Mouse (Mus musculus): ENCODE data around the gene 4833439L19Rik. TPM values are rescaled to one million over a fixed set of nuclear protein-coding genes. Genes with fewer than 3 reads are reported as not detected.

The 4833439L19Rik gene
- total RNA-seq, 1 experiment, result 52.8 TPM

DNA sequence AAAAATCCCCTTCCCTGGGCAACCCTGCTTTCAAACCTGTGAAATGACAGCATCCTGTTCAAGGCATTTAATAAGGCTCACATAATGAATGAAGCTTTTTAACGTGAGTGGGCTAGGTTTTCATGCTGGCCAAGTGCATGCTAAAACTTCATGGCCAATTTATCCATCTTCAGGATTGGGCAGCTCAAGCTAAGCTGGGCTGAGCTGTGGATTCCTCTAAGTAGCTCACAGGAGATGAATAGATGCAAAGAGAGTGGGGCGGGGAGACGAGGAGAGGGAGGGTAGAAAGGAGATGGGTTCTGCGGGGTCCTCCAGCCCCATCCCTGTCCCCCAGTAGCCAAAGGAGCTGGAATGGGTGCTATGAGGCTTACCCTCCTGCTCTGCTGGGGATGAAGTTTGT, 39.0 kb upstream of the 4833439L19Rik start:
- peak overlapping the region; percentile 4; the same call in 1 of the 2 replicates for H3K9ac ChIP-seq (ENCODE audit: insufficient read depth, low read depth, low read length, poor library complexity, severe bottlenecking)
- in situ Hi-C loops (cut with MboI; ENCODE audit: low sequenced_read_pairs in 2 of 2, unreplicated experiment in 2 of 2), result no loop called here
- H3K27ac ChIP-seq (ENCODE audit: insufficient read depth, low read depth, low read length, poor library complexity, severe bottlenecking), result no peak overlapping the region; the same call in 1 of the 2 replicates
- DNase-seq (ENCODE audit: low read depth, low spot score), result no peak
- no peaks in the 10 kb centered on the region for H3K9me3 ChIP-seq (ENCODE audit: control insufficient read depth, insufficient read depth, low read depth, low read length)
- H3K36me3 ChIP-seq (ENCODE audit: control insufficient read depth, insufficient read depth, low read length, poor library complexity, severe bottlenecking), result no peaks in the 10 kb centered on the region
- TF ChIP-seq HCFC1 (IDR thresholded peaks at IDR 0.05; ENCODE audit: borderline replicate concordance, insufficient read depth, low read length) (no peak), ZNF384 (IDR thresholded peaks at IDR 0.05; ENCODE audit: low read depth, low read length) (no peak), CHD2 (IDR thresholded peaks at IDR 0.05; ENCODE audit: low read depth, low read length) (no peak), MAFK (IDR thresholded peaks at IDR 0.05; ENCODE audit: insufficient read depth, low read depth, low read length) (no peak), ZC3H11A (IDR thresholded peaks at IDR 0.05; ENCODE audit: borderline replicate concordance, low read depth, low read length) (no peak)
- H3K4me1 ChIP-seq (ENCODE audit: control insufficient read depth in 2 of 2, insufficient read depth in 2 of 2, low read length in 2 of 2, poor library complexity in 1 of 2), result peaks cover 15 to 50% of the 10 kb centered on the region in 2 experiments; a peak in 3 of 4 replicates
- H3K4me3 ChIP-seq (ENCODE audit: insufficient read depth in 1 of 2, low read depth in 1 of 2, low read length in 2 of 2, poor library complexity in 1 of 2, severe bottlenecking in 1 of 2), result no peak overlapping the region

DNA sequence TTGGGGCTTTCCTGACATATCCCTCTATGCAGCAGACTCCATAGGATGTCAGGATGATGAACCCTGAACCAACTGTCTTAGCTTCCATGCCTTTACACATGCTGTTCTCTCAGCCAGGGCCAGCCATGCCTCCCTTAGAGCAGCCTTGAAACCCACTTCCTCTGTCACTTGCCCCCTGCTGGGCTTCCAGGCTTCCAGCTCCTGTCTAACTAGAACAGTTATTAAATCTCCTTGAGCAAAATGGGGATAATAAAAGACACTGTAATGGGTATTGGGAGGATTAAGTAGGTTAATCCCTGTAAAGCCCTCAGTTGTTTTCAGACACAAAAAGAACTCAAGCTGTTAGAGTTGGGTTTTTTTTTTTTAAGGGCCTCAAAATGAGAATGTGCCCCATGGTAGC, 38.3 kb upstream of the 4833439L19Rik start:
- Histone ChIP-seq H3K4me1 (ENCODE audit: control insufficient read depth in 2 of 2, insufficient read depth in 2 of 2, low read length in 2 of 2, poor library complexity in 1 of 2) (peaks cover 14 to 48% of the 10 kb centered on the region in 2 experiments; a peak in 3 of 4 replicates), H3K36me3 (ENCODE audit: control insufficient read depth, insufficient read depth, low read length, poor library complexity, severe bottlenecking) (no peaks in the 10 kb centered on the region), H3K27ac (ENCODE audit: insufficient read depth, low read depth, low read length, poor library complexity, severe bottlenecking) (peak overlapping the region; percentile 37; the same call in 1 of the 2 replicates), H3K9ac (ENCODE audit: insufficient read depth, low read depth, low read length, poor library complexity, severe bottlenecking) (peak overlapping the region; percentile 4; the same call in 1 of the 2 replicates), H3K9me3 (ENCODE audit: control insufficient read depth, insufficient read depth, low read depth, low read length) (no peaks in the 10 kb centered on the region), H3K4me3 (ENCODE audit: insufficient read depth in 1 of 2, low read depth in 1 of 2, low read length in 2 of 2, poor library complexity in 1 of 2, severe bottlenecking in 1 of 2) (no peak overlapping the region)
- DNase-seq (ENCODE audit: low read depth, low spot score), result no peak
- TF ChIP-seq MAFK (IDR thresholded peaks at IDR 0.05; ENCODE audit: insufficient read depth, low read depth, low read length) (no peak), ZNF384 (IDR thresholded peaks at IDR 0.05; ENCODE audit: low read depth, low read length) (peak; percentile 44; the same call in 1 of the 2 replicates), HCFC1 (IDR thresholded peaks at IDR 0.05; ENCODE audit: borderline replicate concordance, insufficient read depth, low read length) (no peak), ZC3H11A (IDR thresholded peaks at IDR 0.05; ENCODE audit: borderline replicate concordance, low read depth, low read length) (no peak)
- in situ Hi-C loops (cut with MboI; ENCODE audit: low sequenced_read_pairs in 2 of 2, unreplicated experiment in 2 of 2), result no loop called here

DNA sequence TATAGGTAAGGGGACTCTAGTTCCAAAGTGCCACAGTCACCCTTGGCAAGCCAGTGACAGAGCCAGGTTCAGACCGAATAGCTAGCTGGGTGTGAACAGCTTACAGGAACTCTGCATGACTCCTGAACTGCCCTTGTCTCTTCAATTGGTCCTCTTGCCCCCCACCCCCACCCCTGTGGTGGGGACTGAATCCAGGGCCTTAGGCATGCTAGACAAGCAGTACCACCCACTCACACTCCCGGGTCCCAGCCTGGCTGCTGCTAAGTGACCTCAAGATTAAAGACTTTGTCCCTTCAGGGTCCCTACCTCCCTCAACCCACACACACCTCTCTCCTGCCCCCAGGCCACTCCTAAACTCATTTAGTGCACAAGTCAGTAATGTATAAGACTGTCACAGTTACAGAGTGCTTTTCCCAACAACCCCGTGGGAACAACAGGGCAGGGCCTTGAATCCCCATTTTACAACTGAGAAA, 37.4 kb upstream of the 4833439L19Rik start:
- H3K9ac ChIP-seq (ENCODE audit: insufficient read depth, low read depth, low read length, poor library complexity, severe bottlenecking), result no peak overlapping the region
- peak overlapping the region; percentile 15; the same call in 1 of the 2 replicates for H3K27ac ChIP-seq (ENCODE audit: insufficient read depth, low read depth, low read length, poor library complexity, severe bottlenecking)
- peaks cover 14 to 45% of the 10 kb centered on the region in 2 experiments; a peak in 3 of 4 replicates for H3K4me1 ChIP-seq (ENCODE audit: control insufficient read depth in 2 of 2, insufficient read depth in 2 of 2, low read length in 2 of 2, poor library complexity in 1 of 2)
- in situ Hi-C loops (cut with MboI; ENCODE audit: low sequenced_read_pairs in 2 of 2, unreplicated experiment in 2 of 2), result no loop called here
- TF ChIP-seq ZNF384 (IDR thresholded peaks at IDR 0.05; ENCODE audit: low read depth, low read length), result no peak
- no peak for TF ChIP-seq MAFK (IDR thresholded peaks at IDR 0.05; ENCODE audit: insufficient read depth, low read depth, low read length)
- no peak for TF ChIP-seq CHD2 (IDR thresholded peaks at IDR 0.05; ENCODE audit: low read depth, low read length)
- no peak for TF ChIP-seq HCFC1 (IDR thresholded peaks at IDR 0.05; ENCODE audit: borderline replicate concordance, insufficient read depth, low read length)
- no peak for TF ChIP-seq ZC3H11A (IDR thresholded peaks at IDR 0.05; ENCODE audit: borderline replicate concordance, low read depth, low read length)
- H3K36me3 ChIP-seq (ENCODE audit: control insufficient read depth, insufficient read depth, low read length, poor library complexity, severe bottlenecking), result 0 out of 2 replicates have a peak, but pooled peaks cover 2% of the 10 kb centered on the region
- no peak overlapping the region; a peak in 1 of 4 replicates for H3K4me3 ChIP-seq (ENCODE audit: insufficient read depth in 1 of 2, low read depth in 1 of 2, low read length in 2 of 2, poor library complexity in 1 of 2, severe bottlenecking in 1 of 2)
- DNase-seq (ENCODE audit: low read depth, low spot score), result peak; percentile 65
- H3K9me3 ChIP-seq (ENCODE audit: control insufficient read depth, insufficient read depth, low read depth, low read length), result no peaks in the 10 kb centered on the region

DNA sequence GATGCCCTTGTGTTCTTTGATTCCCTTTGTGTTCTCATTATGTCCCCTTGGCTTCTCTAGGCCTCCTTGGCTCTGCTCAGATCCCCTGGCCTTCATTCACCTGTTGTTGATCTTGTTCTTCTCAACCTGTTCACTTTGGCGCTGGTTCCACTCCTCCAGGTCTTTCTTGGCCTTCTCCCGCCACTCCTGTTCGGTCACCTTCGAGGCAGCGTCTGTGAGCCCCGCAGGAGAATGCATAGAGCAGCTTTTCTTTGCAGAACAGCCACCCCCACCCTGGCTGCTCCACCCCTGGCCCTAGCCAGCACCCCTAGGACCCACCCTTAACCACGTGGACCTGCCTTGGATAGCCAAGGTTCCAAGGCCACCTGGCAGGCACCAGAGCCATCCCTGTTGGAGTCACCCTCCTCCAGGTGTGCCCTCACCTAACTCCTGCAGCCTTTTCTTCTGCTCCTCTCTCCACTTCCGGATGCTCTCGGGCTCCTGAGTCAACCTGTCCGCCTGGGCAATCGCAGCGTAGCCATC, 33.4 kb upstream of the 4833439L19Rik start:
- in situ Hi-C loops (cut with MboI; ENCODE audit: low sequenced_read_pairs in 2 of 2, unreplicated experiment in 2 of 2), result no loop called here
- H3K4me3 ChIP-seq (ENCODE audit: insufficient read depth in 1 of 2, low read depth in 1 of 2, low read length in 2 of 2, poor library complexity in 1 of 2, severe bottlenecking in 1 of 2), result no peak overlapping the region
- DNase-seq (ENCODE audit: low read depth, low spot score), result no peak

More for the DNA sequence above, 33.4 kb upstream of the 4833439L19Rik start:
- TF ChIP-seq ZC3H11A (IDR thresholded peaks at IDR 0.05; ENCODE audit: borderline replicate concordance, low read depth, low read length) (no peak), ZNF384 (IDR thresholded peaks at IDR 0.05; ENCODE audit: low read depth, low read length) (no peak), MAFK (IDR thresholded peaks at IDR 0.05; ENCODE audit: insufficient read depth, low read depth, low read length) (no peak), CHD2 (IDR thresholded peaks at IDR 0.05; ENCODE audit: low read depth, low read length) (no peak)
- no peak overlapping the region for H3K9ac ChIP-seq (ENCODE audit: insufficient read depth, low read depth, low read length, poor library complexity, severe bottlenecking)
- 0 out of 2 replicates have a peak, but pooled peaks cover 2% of the 10 kb centered on the region for H3K36me3 ChIP-seq (ENCODE audit: control insufficient read depth, insufficient read depth, low read length, poor library complexity, severe bottlenecking)
- no peaks in the 10 kb centered on the region for H3K9me3 ChIP-seq (ENCODE audit: control insufficient read depth, insufficient read depth, low read depth, low read length)
- peaks cover 5 to 20% of the 10 kb centered on the region in 2 experiments; a peak in 3 of 4 replicates for H3K4me1 ChIP-seq (ENCODE audit: control insufficient read depth in 2 of 2, insufficient read depth in 2 of 2, low read length in 2 of 2, poor library complexity in 1 of 2)
- H3K27ac ChIP-seq (ENCODE audit: insufficient read depth, low read depth, low read length, poor library complexity, severe bottlenecking), result no peak overlapping the region
